Mouse (Mus musculus) lung, postnatal 0 days (tissue): Measurements from ENCODE around the gene Dennd1a.

ENCODE experiments used
- CTCF ChIP-seq: IDR thresholded peaks from 2 replicates; pipeline ENCODE4 v1.5.1; 2016; ENCODE audit warnings: antibody characterized with exemption, mild to moderate bottlenecking
- EP300 ChIP-seq: IDR thresholded peaks from 2 replicates; pipeline ENCODE4 v1.6.1; 2016; ENCODE audit warnings: antibody characterized with exemption, mild to moderate bottlenecking, control low read depth

DNA sequence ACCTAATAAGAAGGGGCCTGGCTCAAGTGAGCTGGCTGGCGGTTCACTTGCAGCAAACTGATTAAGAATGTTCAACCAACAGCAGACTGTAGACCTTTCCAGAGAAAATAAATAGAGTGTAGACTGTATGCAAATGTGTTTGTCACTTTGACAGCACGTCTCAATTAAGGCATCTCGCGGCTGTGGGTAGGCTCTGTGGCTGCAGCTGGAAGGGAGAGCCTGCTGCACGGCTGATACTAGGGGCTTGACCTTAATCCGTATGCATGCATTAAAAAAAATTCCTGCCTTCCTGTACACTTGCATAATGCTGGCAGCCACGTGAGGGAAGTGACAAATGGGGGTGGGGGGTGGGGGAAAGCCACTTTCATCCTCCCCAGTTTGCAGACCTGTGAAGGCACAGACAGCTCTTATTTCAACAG is 445.0 kb downstream of the Dennd1a start:
- TF ChIP-seq CTCF (no peak), EP300 (no peak)
